Mouse (Mus musculus) right cerebral cortex, postnatal 10 days (tissue): ENCODE measurements at regions not wholly inside any gene's neighbourhood (a gene's known extent, or its start where the extent isn't known, plus 50 kb on each side); places are given as distances from the start of the nearest gene placed in this dataset.
"Not testable (repeated sequence)": the region's sequence is repeated elsewhere in the genome, so short reads cannot be mapped to it uniquely, and the experiment has no call there.

ENCODE experiments used
- DNase-seq, 2 experiments: peaks; one replicate each; pipeline ENCODE4 v3.0.0; 2021; ENCODE audit warnings: low spot score in 2 of 2

GRCm38 (mm10) chr2:168424277-168425099 is 143.0 kb upstream of the Kcng1 start:
- DNase-seq: peak; percentile 57 to 62

GRCm38 (mm10) chr2:168423551-168423950 is 142.0 kb upstream of the Kcng1 start:
- DNase-seq: peak in 1 of 2 experiments; percentile 46

GRCm38 (mm10) chr2:168415140-168415539 is 133.6 kb upstream of the Kcng1 start:
- DNase-seq: no peak

GRCm38 (mm10) chr2:168414110-168414872 is 132.8 kb upstream of the Kcng1 start:
- DNase-seq: no peak

- DNase-seq: no peak
Observed at GRCm38 (mm10) chr2:168412853-168413252, 131.3 kb upstream of the Kcng1 start.

- DNase-seq: peak in 1 of 2 experiments; percentile 64
Observed at GRCm38 (mm10) chr2:168402782-168403513, 121.4 kb upstream of the Kcng1 start.

- no peak for DNase-seq
Observed at GRCm38 (mm10) chr2:168399088-168399709, 117.7 kb upstream of the Kcng1 start.

GRCm38 (mm10) chr2:168396316-168396715 is 114.8 kb upstream of the Kcng1 start:
- no peak for DNase-seq

- DNase-seq: no peak
Observed at GRCm38 (mm10) chr2:168393341-168393740, 111.8 kb upstream of the Kcng1 start.

GRCm38 (mm10) chr2:168392171-168392570 is 110.6 kb upstream of the Kcng1 start:
- DNase-seq: not testable (repeated sequence)

GRCm38 (mm10) chr2:168380606-168381005 is 99.1 kb upstream of the Kcng1 start:
- peak; percentile 59 to 76 for DNase-seq

- peak; percentile 80 to 83 for DNase-seq
Observed at GRCm38 (mm10) chr2:168372356-168372755, 90.8 kb upstream of the Kcng1 start.

- DNase-seq: no peak
Observed at GRCm38 (mm10) chr2:168371245-168371644, 89.7 kb upstream of the Kcng1 start.

GRCm38 (mm10) chr2:168359200-168359599 is 77.7 kb upstream of the Kcng1 start:
- DNase-seq: no peak

- peak; percentile 50 to 75 for DNase-seq
Observed at GRCm38 (mm10) chr2:168358551-168358950, 77.0 kb upstream of the Kcng1 start.

GRCm38 (mm10) chr2:168357815-168358214 is 76.3 kb upstream of the Kcng1 start:
- no peak for DNase-seq

- no peak for DNase-seq
Observed at GRCm38 (mm10) chr2:168354397-168354796, 72.9 kb upstream of the Kcng1 start.

- DNase-seq: peak; percentile 79 to 90
Observed at GRCm38 (mm10) chr2:168352626-168353025, 71.1 kb upstream of the Kcng1 start.

- no peak for DNase-seq
Observed at GRCm38 (mm10) chr2:168352194-168352593, 70.7 kb upstream of the Kcng1 start.

- DNase-seq: no peak
Observed at GRCm38 (mm10) chr2:168345384-168345783, 63.8 kb upstream of the Kcng1 start.

GRCm38 (mm10) chr2:168343705-168344104 is 62.2 kb upstream of the Kcng1 start:
- DNase-seq: peak; percentile 47 to 62

- peak; percentile 56 to 59 for DNase-seq
Observed at GRCm38 (mm10) chr2:168338819-168339218, 57.3 kb upstream of the Kcng1 start.
